Mouse (Mus musculus) bone marrow, adult 2 months (tissue): Measurements from ENCODE around the gene Ccdc116. TPM values are rescaled to one million over a fixed set of nuclear protein-coding genes. Genes with fewer than 3 reads are reported as not detected.
"Not testable (repeated sequence)": the region's sequence is repeated elsewhere in the genome, so short reads cannot be mapped to it uniquely, and the experiment has no call there.

Experiments used
- H3K27ac ChIP-seq: fragments of 200-500 bp; 2 replicates; pipeline ENCODE4 v1.5.1; 2012; ENCODE audit warnings: low read depth, mild to moderate bottlenecking, control low read depth, inconsistent platforms, low read length; ENCODE audit not compliant: control insufficient read depth, poor library complexity, insufficient read depth
- H3K4me1 ChIP-seq: fragments of 200-500 bp; 2 replicates; pipeline ENCODE4 v1.6.1; 2011; ENCODE audit warnings: low read length; ENCODE audit not compliant: control insufficient read depth, insufficient read depth
- H3K4me3 ChIP-seq: fragments of 200-500 bp; replicated peaks from 2 replicates; pipeline ENCODE3; 2011; ENCODE audit warnings: mild to moderate bottlenecking, low read depth, low read length, control low read depth; ENCODE audit not compliant: control insufficient read depth
- CTCF ChIP-seq: fragments of 200-500 bp; IDR thresholded peaks from 2 replicates; pipeline ENCODE4 v1.5.1; 2011; ENCODE audit warnings: low read length, control low read depth; ENCODE audit not compliant: control insufficient read depth, insufficient read depth
- POLR2A ChIP-seq: fragments of 200-500 bp; IDR thresholded peaks from 2 replicates; pipeline ENCODE4 v1.6.1; 2011; ENCODE audit warnings: low read depth, mild to moderate bottlenecking, control low read depth, low read length, borderline replicate concordance; ENCODE audit not compliant: control insufficient read depth
- WGBS: fragments of 180-500 bp; shearing (Covaris S2); methylation state at CpG from one replicate; pipeline ENCODE4 v1.1.7; 2018; 5-methylcytosine and 5-hydroxymethylcytosine counted together
- polyA plus RNA-seq: library from polyadenylated mRNA; stranded (reverse); fragments of >200 nt; gene quantifications from 2 replicates; pipeline ENCODE4 v1.2.4, GENCODE M21; 2011; ENCODE audit warnings: low replicate concordance; ENCODE audit not compliant: missing spikeins, insufficient read depth, insufficient read length

The Ccdc116 gene
- polyA plus RNA-seq, 1 experiment: 1.8 TPM

DNA sequence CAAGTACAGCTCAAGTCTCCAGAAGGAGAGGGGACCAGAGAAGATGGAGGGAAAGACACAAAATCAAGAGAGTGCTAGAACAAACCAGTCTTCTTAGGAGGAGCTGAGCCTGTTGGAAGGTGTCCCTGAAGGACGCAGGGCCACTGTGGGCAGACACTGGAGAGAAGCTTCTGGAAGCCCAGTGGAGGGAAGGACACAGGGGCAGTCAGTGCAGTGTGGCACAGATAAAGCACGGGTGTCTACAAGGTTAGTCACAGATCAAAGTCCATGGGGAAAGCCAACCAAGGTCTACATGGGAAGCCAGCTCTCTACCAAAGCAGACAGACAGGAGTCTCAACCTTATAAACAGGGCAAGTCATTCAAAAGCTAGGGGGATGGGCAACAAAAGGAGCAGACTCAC, 28.7 kb upstream of the Ccdc116 start:
- peaks cover 1% of the 10 kb centered on the region for H3K4me1 ChIP-seq
- WGBS: 83% methylated on average over 2 of the region's 2 CpGs
- H3K27ac ChIP-seq: no peak overlapping the region
- no peak overlapping the region for H3K4me3 ChIP-seq
- no peak for TF ChIP-seq CTCF
- no peak for TF ChIP-seq POLR2A

DNA sequence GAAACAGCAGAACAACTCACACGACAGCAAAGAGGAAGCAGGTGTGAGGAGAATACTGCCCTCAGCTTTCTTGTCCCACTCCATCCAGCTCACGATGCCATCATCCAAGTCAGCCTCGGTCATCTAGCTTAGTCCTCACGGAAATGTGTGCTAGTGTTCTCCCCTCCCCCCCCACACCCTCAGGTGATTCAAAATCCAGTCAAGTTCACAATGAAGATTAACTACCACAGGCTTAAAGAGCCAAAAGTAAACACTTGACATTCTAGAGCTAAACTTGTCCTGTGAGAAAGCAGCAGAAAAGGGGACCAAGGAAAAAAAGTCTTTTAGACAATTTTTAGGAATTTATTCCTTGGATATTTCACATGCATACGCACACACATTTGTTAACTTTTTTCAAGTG, 21.0 kb upstream of the Ccdc116 start:
- Histone ChIP-seq H3K27ac (no peak overlapping the region), H3K4me3 (no peak overlapping the region)

DNA sequence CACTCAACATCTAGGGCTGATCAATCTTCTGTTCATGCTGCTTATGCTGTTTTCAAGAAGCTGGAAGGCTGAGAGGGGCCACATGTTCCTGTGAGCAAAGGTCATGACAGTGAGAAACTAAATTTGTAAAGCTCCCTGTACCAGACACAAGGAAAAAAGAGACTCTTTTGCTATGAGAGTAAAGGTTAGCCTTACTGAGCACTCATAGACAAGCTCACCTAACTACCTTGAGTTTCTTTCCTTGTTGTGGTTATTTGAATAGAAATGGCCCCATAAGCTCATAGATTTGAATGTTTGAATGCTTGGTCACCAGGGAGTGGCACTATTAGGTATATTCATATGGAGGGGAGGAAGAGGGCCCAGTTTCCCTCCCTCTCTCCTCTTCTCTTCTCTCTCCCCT, 20.1 kb upstream of the Ccdc116 start:
- H3K4me3 ChIP-seq: no peak overlapping the region
- TF ChIP-seq POLR2A (no peak), CTCF (no peak)
- H3K27ac ChIP-seq: no peak overlapping the region
- no peaks in the 10 kb centered on the region for H3K4me1 ChIP-seq

More for the DNA sequence above, 21.0 kb upstream of the Ccdc116 start:
- no peak for TF ChIP-seq CTCF
- no peak for TF ChIP-seq POLR2A
- WGBS: 83% methylated on average over 5 of the region's 5 CpGs
- no peaks in the 10 kb centered on the region for H3K4me1 ChIP-seq

DNA sequence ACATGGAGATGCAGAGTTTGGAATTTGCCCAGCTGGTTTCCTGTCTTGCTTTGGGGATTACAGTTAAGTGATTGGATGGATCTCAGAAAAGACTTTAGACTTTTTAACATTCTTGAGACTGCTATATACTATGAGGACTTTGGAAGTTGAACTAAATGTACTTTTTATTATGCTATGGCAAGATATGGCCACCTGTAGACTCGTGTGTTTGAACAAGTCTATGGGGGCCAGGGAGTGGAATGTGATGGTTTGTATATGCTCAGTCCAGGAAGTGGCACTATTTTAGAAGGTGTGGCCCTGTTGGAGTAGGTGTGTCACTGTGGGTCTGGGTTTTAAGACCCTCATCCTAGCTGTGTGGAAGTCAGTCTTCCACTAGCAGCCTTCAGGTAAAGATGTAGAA, 18.4 kb upstream of the Ccdc116 start:
- H3K4me3 ChIP-seq, H3K4me1 ChIP-seq, H3K27ac ChIP-seq: not testable (repeated sequence)
- 86% methylated on average over 1 of the region's 1 CpGs for WGBS

DNA sequence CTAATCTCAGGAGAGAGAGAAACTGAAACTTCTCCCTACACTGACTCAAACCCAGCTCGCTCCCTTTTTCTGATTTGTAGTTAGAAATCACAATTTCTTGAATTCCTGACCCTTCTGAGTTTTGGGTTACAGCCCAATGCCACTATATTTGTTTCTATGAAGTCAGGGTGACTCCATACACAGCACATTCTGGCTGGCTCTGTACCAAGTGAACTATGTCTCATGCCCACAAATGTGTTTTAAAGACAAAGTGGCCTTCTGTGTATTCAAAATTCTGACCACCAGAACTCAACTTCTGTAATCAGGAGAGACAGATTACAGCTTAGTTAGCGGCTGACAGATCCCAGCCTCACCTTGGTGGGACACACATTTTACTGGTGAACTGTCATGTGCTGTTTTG, 7.3 kb upstream of the Ccdc116 start:
- H3K4me1 ChIP-seq: no peaks in the 10 kb centered on the region
- no peak overlapping the region for H3K27ac ChIP-seq
- H3K4me3 ChIP-seq: no peak overlapping the region
- WGBS: 92% methylated on average over 2 of the region's 2 CpGs
- TF ChIP-seq CTCF (no peak), POLR2A (no peak)

DNA sequence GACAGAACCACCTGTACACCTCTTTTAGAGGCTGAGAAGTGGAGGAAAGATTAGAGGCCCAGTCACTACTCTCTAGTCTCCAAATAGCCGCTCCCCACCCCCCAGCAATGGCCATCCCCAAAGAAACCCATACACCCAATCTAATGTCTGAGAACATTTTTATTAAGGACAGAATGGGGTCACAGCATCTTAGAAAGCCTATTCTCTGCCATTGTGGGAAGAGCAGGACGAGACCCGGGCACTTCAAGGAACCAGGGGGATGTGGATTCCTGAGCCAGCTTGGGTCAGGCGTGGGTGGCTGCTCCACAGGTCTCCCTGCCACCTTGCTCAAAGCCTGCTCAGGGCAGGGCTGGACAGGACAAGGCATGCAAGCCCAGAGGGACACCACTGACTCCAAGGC, 4.8 kb upstream of the Ccdc116 start:
- no peak overlapping the region for H3K4me3 ChIP-seq
- H3K4me1 ChIP-seq: no peaks in the 10 kb centered on the region; the same call in 1 of the 2 replicates
- 92% methylated on average over 4 of the region's 4 CpGs for WGBS
- no peak overlapping the region for H3K27ac ChIP-seq
- no peak for TF ChIP-seq CTCF
- no peak for TF ChIP-seq POLR2A

DNA sequence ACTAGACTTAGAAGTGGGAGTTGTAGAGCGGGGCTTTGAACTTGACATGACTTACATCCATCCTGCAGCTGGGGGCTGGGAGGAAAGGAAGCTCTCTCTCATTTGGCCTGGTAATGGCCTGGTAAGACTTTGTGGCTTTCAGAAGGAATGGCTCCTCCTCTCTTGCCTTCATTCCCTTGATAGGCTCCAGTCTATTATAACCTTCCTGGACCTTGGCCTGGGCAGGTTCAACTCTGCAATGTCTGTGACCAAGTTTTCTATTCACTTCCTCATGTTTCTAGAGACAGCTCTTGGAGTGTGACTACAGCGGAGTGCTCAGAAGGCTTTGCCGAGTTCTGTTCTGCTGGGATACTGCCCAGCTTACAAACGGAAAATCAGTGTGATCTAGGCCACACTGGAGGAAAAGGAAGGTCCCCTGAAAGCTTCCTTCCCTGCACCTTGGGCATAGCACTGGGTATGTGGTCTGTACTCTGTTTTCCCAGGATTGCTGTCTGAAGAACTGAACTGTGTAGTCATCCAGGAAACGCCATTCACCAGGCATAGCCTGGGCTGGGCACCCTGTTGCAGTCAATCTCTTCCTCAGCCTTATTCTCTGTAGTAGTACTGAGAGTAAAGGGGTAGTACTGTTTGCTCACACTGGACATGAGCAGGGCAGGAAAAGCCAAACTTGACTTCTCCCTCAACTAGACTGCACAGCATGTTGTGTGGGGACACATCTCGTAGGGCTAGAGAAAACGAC, 3.7 kb upstream of the Ccdc116 start:
- 75% methylated on average over 7 of the region's 7 CpGs for WGBS
- H3K4me3 ChIP-seq: no peak overlapping the region
- TF ChIP-seq CTCF: no peak
- no peak for TF ChIP-seq POLR2A
- no peak overlapping the region for H3K27ac ChIP-seq
- no peaks in the 10 kb centered on the region; the same call in 1 of the 2 replicates for H3K4me1 ChIP-seq

DNA sequence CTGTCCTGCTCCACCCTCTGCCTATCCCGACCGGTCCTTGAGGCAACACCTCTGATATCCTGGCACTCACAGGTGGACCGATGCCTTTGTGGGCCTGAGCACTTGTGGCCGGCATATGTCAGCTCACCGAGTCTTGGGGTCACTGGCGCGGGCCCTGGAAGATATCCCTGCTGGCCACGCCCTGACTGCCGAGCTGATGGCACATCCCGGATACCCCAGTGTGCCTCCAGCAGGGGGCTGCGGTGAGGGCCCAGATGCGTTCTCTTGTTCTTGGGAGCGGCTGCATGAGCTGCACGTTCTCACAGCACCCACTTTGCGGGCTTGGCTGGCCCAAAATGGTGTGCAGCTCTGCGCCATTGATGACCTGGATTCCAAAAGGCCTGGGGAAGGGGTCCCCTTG, 1.1 kb upstream of the Ccdc116 start:
- WGBS: 41% methylated on average over 16 of the region's 16 CpGs
- H3K27ac ChIP-seq: no peak overlapping the region
- TF ChIP-seq POLR2A (no peak), CTCF (no peak)
- H3K4me3 ChIP-seq: no peak overlapping the region
- H3K4me1 ChIP-seq: no peaks in the 10 kb centered on the region; the same call in 1 of the 2 replicates

DNA sequence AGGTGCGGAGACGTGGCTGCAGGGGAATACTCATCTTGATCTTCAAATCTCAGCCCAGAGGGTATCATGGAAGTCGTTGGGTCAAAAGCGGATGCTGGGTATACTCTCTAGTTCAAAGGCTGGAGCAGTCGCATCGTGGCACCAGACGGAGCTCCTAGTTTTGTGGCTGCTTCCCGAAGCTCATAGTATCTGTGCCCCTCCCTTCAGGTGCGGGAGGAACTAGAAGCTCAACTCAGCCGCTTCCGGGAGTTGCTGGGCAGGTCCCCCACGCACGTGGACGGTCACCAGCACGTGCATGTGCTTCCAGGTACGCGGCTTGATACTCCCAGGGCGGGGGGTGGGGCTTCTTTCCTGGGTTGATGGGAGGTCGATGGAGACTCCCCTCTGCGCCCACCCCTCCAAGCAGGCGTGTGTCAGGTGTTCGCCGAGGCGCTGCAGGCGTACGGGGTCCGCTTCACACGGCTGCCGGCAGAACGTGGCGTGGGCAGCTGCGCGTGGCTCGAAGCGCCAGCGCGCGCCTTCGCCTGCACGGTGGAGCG, 431 bp upstream of the Ccdc116 start:
- H3K4me3 ChIP-seq: peak overlapping the region; percentile 79
- no peaks in the 10 kb centered on the region; the same call in 1 of the 2 replicates for H3K4me1 ChIP-seq
- H3K27ac ChIP-seq: no peak overlapping the region
- 2% methylated on average over 41 of the region's 41 CpGs for WGBS
- TF ChIP-seq POLR2A: no peak
- TF ChIP-seq CTCF: no peak; the same call in 1 of the 2 replicates
